Mouse (Mus musculus): ENCODE results near the gene Sh3bgrl2. TPM values are rescaled to one million over a fixed set of nuclear protein-coding genes. Genes with fewer than 3 reads are reported as not detected.
A peak's percentile ranks its signal among the peaks of the same experiment; 100 is the strongest.

Sh3bgrl2 gene
- total RNA-seq, 1 experiment, result 13.3 TPM

GRCm38 (mm10) chr9:83646691-83647090, 98.6 kb downstream of the Sh3bgrl2 start:
- TF ChIP-seq MAFK (IDR thresholded peaks at IDR 0.05; ENCODE audit: insufficient read depth, low read depth, low read length), result no peak
- no peak for TF ChIP-seq ZNF384 (IDR thresholded peaks at IDR 0.05; ENCODE audit: low read depth, low read length)
- TF ChIP-seq HCFC1 (IDR thresholded peaks at IDR 0.05; ENCODE audit: borderline replicate concordance, insufficient read depth, low read length), result no peak
- no peak for TF ChIP-seq CHD2 (IDR thresholded peaks at IDR 0.05; ENCODE audit: low read depth, low read length)
- TF ChIP-seq ZC3H11A (IDR thresholded peaks at IDR 0.05; ENCODE audit: borderline replicate concordance, low read depth, low read length), result no peak
- DNase-seq (ENCODE audit: low read depth, low spot score), result no peak
- H3K36me3 ChIP-seq (ENCODE audit: control insufficient read depth, insufficient read depth, low read length, poor library complexity, severe bottlenecking), result no peaks in the 10 kb centered on the region
- H3K9ac ChIP-seq (ENCODE audit: insufficient read depth, low read depth, low read length, poor library complexity, severe bottlenecking), result no peak overlapping the region
- no peak overlapping the region for H3K4me3 ChIP-seq (ENCODE audit: insufficient read depth in 1 of 2, low read depth in 1 of 2, low read length in 2 of 2, poor library complexity in 1 of 2, severe bottlenecking in 1 of 2)
- no peak overlapping the region for H3K27ac ChIP-seq (ENCODE audit: insufficient read depth, low read depth, low read length, poor library complexity, severe bottlenecking)
- no peaks in the 10 kb centered on the region for H3K9me3 ChIP-seq (ENCODE audit: control insufficient read depth, insufficient read depth, low read depth, low read length)
- no peaks in the 10 kb centered on the region for H3K4me1 ChIP-seq (ENCODE audit: control insufficient read depth in 2 of 2, insufficient read depth in 2 of 2, low read length in 2 of 2, poor library complexity in 1 of 2)
- in situ Hi-C loops (cut with MboI; ENCODE audit: low sequenced_read_pairs in 2 of 2, unreplicated experiment in 2 of 2), result no loop called here

GRCm38 (mm10) chr9:83647919-83648705, 100.0 kb downstream of the Sh3bgrl2 start:
- no peaks in the 10 kb centered on the region for H3K9me3 ChIP-seq (ENCODE audit: control insufficient read depth, insufficient read depth, low read depth, low read length)
- in situ Hi-C loops (cut with MboI; ENCODE audit: low sequenced_read_pairs in 2 of 2, unreplicated experiment in 2 of 2), result no loop called here
- no peak overlapping the region for H3K9ac ChIP-seq (ENCODE audit: insufficient read depth, low read depth, low read length, poor library complexity, severe bottlenecking)
- H3K4me1 ChIP-seq (ENCODE audit: control insufficient read depth in 2 of 2, insufficient read depth in 2 of 2, low read length in 2 of 2, poor library complexity in 1 of 2), result no peaks in the 10 kb centered on the region
- H3K27ac ChIP-seq (ENCODE audit: insufficient read depth, low read depth, low read length, poor library complexity, severe bottlenecking), result no peak overlapping the region
- DNase-seq (ENCODE audit: low read depth, low spot score), result no peak
- no peak overlapping the region for H3K4me3 ChIP-seq (ENCODE audit: insufficient read depth in 1 of 2, low read depth in 1 of 2, low read length in 2 of 2, poor library complexity in 1 of 2, severe bottlenecking in 1 of 2)
- TF ChIP-seq ZNF384 (IDR thresholded peaks at IDR 0.05; ENCODE audit: low read depth, low read length), result peak; percentile 41; the same call in 1 of the 2 replicates
- TF ChIP-seq HCFC1 (IDR thresholded peaks at IDR 0.05; ENCODE audit: borderline replicate concordance, insufficient read depth, low read length), result no peak
- no peak for TF ChIP-seq ZC3H11A (IDR thresholded peaks at IDR 0.05; ENCODE audit: borderline replicate concordance, low read depth, low read length)
- TF ChIP-seq CHD2 (IDR thresholded peaks at IDR 0.05; ENCODE audit: low read depth, low read length), result no peak
- TF ChIP-seq MAFK (IDR thresholded peaks at IDR 0.05; ENCODE audit: insufficient read depth, low read depth, low read length), result no peak
- no peaks in the 10 kb centered on the region for H3K36me3 ChIP-seq (ENCODE audit: control insufficient read depth, insufficient read depth, low read length, poor library complexity, severe bottlenecking)

- Histone ChIP-seq H3K36me3 (ENCODE audit: control insufficient read depth, insufficient read depth, low read length, poor library complexity, severe bottlenecking) (no peaks in the 10 kb centered on the region), H3K4me1 (ENCODE audit: control insufficient read depth in 2 of 2, insufficient read depth in 2 of 2, low read length in 2 of 2, poor library complexity in 1 of 2) (no peaks in the 10 kb centered on the region), H3K27ac (ENCODE audit: insufficient read depth, low read depth, low read length, poor library complexity, severe bottlenecking) (no peak overlapping the region), H3K4me3 (ENCODE audit: insufficient read depth in 1 of 2, low read depth in 1 of 2, low read length in 2 of 2, poor library complexity in 1 of 2, severe bottlenecking in 1 of 2) (no peak overlapping the region), H3K9me3 (ENCODE audit: control insufficient read depth, insufficient read depth, low read depth, low read length) (no peaks in the 10 kb centered on the region), H3K9ac (ENCODE audit: insufficient read depth, low read depth, low read length, poor library complexity, severe bottlenecking) (no peak overlapping the region)
- TF ChIP-seq ZC3H11A (IDR thresholded peaks at IDR 0.05; ENCODE audit: borderline replicate concordance, low read depth, low read length) (no peak), MAFK (IDR thresholded peaks at IDR 0.05; ENCODE audit: insufficient read depth, low read depth, low read length) (no peak), CHD2 (IDR thresholded peaks at IDR 0.05; ENCODE audit: low read depth, low read length) (no peak), HCFC1 (IDR thresholded peaks at IDR 0.05; ENCODE audit: borderline replicate concordance, insufficient read depth, low read length) (no peak), ZNF384 (IDR thresholded peaks at IDR 0.05; ENCODE audit: low read depth, low read length) (no peak)
- in situ Hi-C loops (cut with MboI; ENCODE audit: low sequenced_read_pairs in 2 of 2, unreplicated experiment in 2 of 2), result no loop called here
- no peak for DNase-seq (ENCODE audit: low read depth, low spot score)
Observed at GRCm38 (mm10) chr9:83648733-83649132, 100.6 kb downstream of the Sh3bgrl2 start.

GRCm38 (mm10) chr9:83652015-83652414, 103.9 kb downstream of the Sh3bgrl2 start:
- Histone ChIP-seq H3K9me3 (ENCODE audit: control insufficient read depth, insufficient read depth, low read depth, low read length) (no peaks in the 10 kb centered on the region), H3K27ac (ENCODE audit: insufficient read depth, low read depth, low read length, poor library complexity, severe bottlenecking) (no peak overlapping the region), H3K4me3 (ENCODE audit: insufficient read depth in 1 of 2, low read depth in 1 of 2, low read length in 2 of 2, poor library complexity in 1 of 2, severe bottlenecking in 1 of 2) (peak overlapping the region; percentile 29 to 31; a peak in 2 of 4 replicates), H3K4me1 (ENCODE audit: control insufficient read depth in 2 of 2, insufficient read depth in 2 of 2, low read length in 2 of 2, poor library complexity in 1 of 2) (no peaks in the 10 kb centered on the region), H3K9ac (ENCODE audit: insufficient read depth, low read depth, low read length, poor library complexity, severe bottlenecking) (no peak overlapping the region), H3K36me3 (ENCODE audit: control insufficient read depth, insufficient read depth, low read length, poor library complexity, severe bottlenecking) (no peaks in the 10 kb centered on the region)
- DNase-seq (ENCODE audit: low read depth, low spot score), result no peak
- in situ Hi-C loops (cut with MboI; ENCODE audit: low sequenced_read_pairs in 2 of 2, unreplicated experiment in 2 of 2), result no loop called here
- TF ChIP-seq ZC3H11A (IDR thresholded peaks at IDR 0.05; ENCODE audit: borderline replicate concordance, low read depth, low read length), result no peak
- no peak for TF ChIP-seq ZNF384 (IDR thresholded peaks at IDR 0.05; ENCODE audit: low read depth, low read length)
- TF ChIP-seq MAFK (IDR thresholded peaks at IDR 0.05; ENCODE audit: insufficient read depth, low read depth, low read length), result no peak
- no peak for TF ChIP-seq HCFC1 (IDR thresholded peaks at IDR 0.05; ENCODE audit: borderline replicate concordance, insufficient read depth, low read length)
- TF ChIP-seq CHD2 (IDR thresholded peaks at IDR 0.05; ENCODE audit: low read depth, low read length), result no peak
